In genomic region chr12:102287904-102288602, GRCm38 (mm10) we compare ENCODE assay signal across 16 mouse cellular contexts. TPM values are rescaled to one million over a fixed set of nuclear protein-coding genes. Genes with fewer than 3 reads are reported as not detected.
DNase-seq lines count a peak whose midpoint lies in the region; ATAC-seq and TF ChIP-seq lines count a peak whose summit lies in the region.
"Had no signal": no experiment of that assay in that cellular context is flagged by ENCODE, and none has a peak within 500 bp of the region (broad histone marks: within the 10 kb centered on the region; RNA-seq: fewer than 3 reads in every experiment).

No protein-coding gene starts in this region.

- TF ChIP-seq POLR2A in kidney, adult 2 months (IDR thresholded peaks at IDR 0.05; ENCODE audit: low read depth, low read length): no peak

- WGBS in heart, embryonic 10.5 days: 58% methylated on average over 6 of the region's 6 CpGs
- WGBS in heart, embryonic 11.5 days (ENCODE audit: insufficient replicate concordance): 53% methylated on average over 6 of the region's 6 CpGs
- 61% methylated on average over 6 of the region's 6 CpGs for WGBS in kidney, adult 2 months
- WGBS in liver, embryonic 11.5 days: 40% methylated on average over 6 of the region's 6 CpGs
- WGBS in midbrain, embryonic 15.5 days: 75% methylated on average over 6 of the region's 6 CpGs

- no peaks in the 10 kb centered on the region for H3K36me3 ChIP-seq in heart, embryonic 10.5 days
- no peaks in the 10 kb centered on the region for H3K36me3 ChIP-seq in heart, embryonic 11.5 days (ENCODE audit: control insufficient read depth, insufficient read depth, low read length)
- H3K36me3 ChIP-seq in kidney, adult 2 months (ENCODE audit: control insufficient read depth, insufficient read depth, low read length): no peaks in the 10 kb centered on the region
- no peaks in the 10 kb centered on the region for H3K36me3 ChIP-seq in liver, embryonic 11.5 days (ENCODE audit: control insufficient read depth, insufficient read depth, low read length)
- no peaks in the 10 kb centered on the region for H3K36me3 ChIP-seq in midbrain, embryonic 15.5 days (replicated peaks)
- H3K36me3 ChIP-seq: forebrain, embryonic 10.5 days; neural tube, embryonic 12.5 days had no signal

- H3K9me3 ChIP-seq in heart, embryonic 10.5 days: no peaks in the 10 kb centered on the region
- no peaks in the 10 kb centered on the region for H3K9me3 ChIP-seq in heart, embryonic 11.5 days (replicated peaks; ENCODE audit: control insufficient read depth, low read length)
- H3K9me3 ChIP-seq in liver, embryonic 11.5 days (ENCODE audit: control insufficient read depth, low read length): no peaks in the 10 kb centered on the region
- H3K9me3 ChIP-seq in midbrain, embryonic 15.5 days: no peaks in the 10 kb centered on the region
- H3K9me3 ChIP-seq: forebrain, embryonic 10.5 days; liver, embryonic 13.5 days; neural tube, embryonic 12.5 days had no signal

- no peak for DNase-seq in heart, embryonic 10.5 days (ENCODE audit: low spot score)
- peak; percentile 33 for DNase-seq in kidney, adult 2 months
- DNase-seq in kidney, adult 18-20 months: no peak
- DNase-seq in liver, embryonic 11.5 days (ENCODE audit: low spot score): no peak
- DNase-seq: B cell, adult 2 months; liver, embryonic 13.5 days; right cerebral cortex, postnatal 25 days had no signal

- no peaks in the 10 kb centered on the region for H3K27me3 ChIP-seq in heart, embryonic 10.5 days (ENCODE audit: insufficient read depth, poor library complexity, severe bottlenecking)
- no peaks in the 10 kb centered on the region for H3K27me3 ChIP-seq in heart, embryonic 11.5 days (ENCODE audit: control insufficient read depth, insufficient read depth, low read length)
- no peaks in the 10 kb centered on the region for H3K27me3 ChIP-seq in kidney, adult 2 months (replicated peaks; ENCODE audit: control insufficient read depth, insufficient read depth, low read length)
- H3K27me3 ChIP-seq in liver, embryonic 11.5 days (replicated peaks; ENCODE audit: control insufficient read depth, insufficient read depth, low read length): no peaks in the 10 kb centered on the region
- H3K27me3 ChIP-seq in midbrain, embryonic 15.5 days (replicated peaks): peaks cover 7% of the 10 kb centered on the region; the same call in 1 of the 2 replicates
- H3K27me3 ChIP-seq: Patski had no signal

- H3K27ac ChIP-seq in heart, embryonic 10.5 days: peak overlapping the region; percentile 72; the same call in 1 of the 2 replicates
- H3K27ac ChIP-seq in heart, embryonic 11.5 days (ENCODE audit: low read depth, low read length): no peak overlapping the region
- no peak overlapping the region for H3K27ac ChIP-seq in kidney, adult 2 months (ENCODE audit: insufficient read depth, low read depth, low read length)
- H3K27ac ChIP-seq in brown adipose tissue, adult 24 weeks (replicated peaks; ENCODE audit: low read depth, low read length): peak overlapping the region; percentile 94
- H3K27ac ChIP-seq in liver, embryonic 11.5 days (ENCODE audit: low read depth, low read length): peak overlapping the region; percentile 40; the same call in 1 of the 2 replicates
- H3K27ac ChIP-seq in midbrain, embryonic 15.5 days: no peak overlapping the region
- H3K27ac ChIP-seq: forebrain, embryonic 10.5 days; macrophage; neural tube, embryonic 12.5 days had no signal

- no peak overlapping the region for H3K4me3 ChIP-seq in heart, embryonic 10.5 days
- H3K4me3 ChIP-seq in heart, embryonic 11.5 days (ENCODE audit: low read depth, low read length): no peak overlapping the region
- no peak overlapping the region for H3K4me3 ChIP-seq in kidney, adult 2 months (ENCODE audit: insufficient read depth, low read depth, low read length)
- H3K4me3 ChIP-seq in brown adipose tissue, adult 24 weeks (ENCODE audit: insufficient read depth, low read depth, low read length): no peak overlapping the region
- no peak overlapping the region for H3K4me3 ChIP-seq in liver, embryonic 11.5 days (ENCODE audit: low read depth, low read length)
- no peak overlapping the region for H3K4me3 ChIP-seq in midbrain, embryonic 15.5 days
- H3K4me3 ChIP-seq: forebrain, embryonic 10.5 days; liver, embryonic 13.5 days; neural tube, embryonic 12.5 days had no signal

- ATAC-seq in heart, embryonic 11.5 days (replicated peaks; ENCODE audit: insufficient number of reproducible peaks, low FRiP score, low TSS enrichment): no peak
- ATAC-seq in liver, embryonic 11.5 days (replicated peaks; ENCODE audit: low FRiP score): no peak
- ATAC-seq in activated CD4-positive, CD25-positive, alpha-beta regulatory T cell, adult 4 months: no peak
- ATAC-seq in midbrain, embryonic 15.5 days (replicated peaks): no peak
- ATAC-seq: inflammation-experienced regulatory T-cells, adult 6 months; Patski had no signal

- peaks cover 75% of the 10 kb centered on the region for H3K4me1 ChIP-seq in heart, embryonic 10.5 days
- H3K4me1 ChIP-seq in heart, embryonic 11.5 days (ENCODE audit: control insufficient read depth, insufficient read depth, low read length): peaks cover 54% of the 10 kb centered on the region
- H3K4me1 ChIP-seq in kidney, adult 2 months (ENCODE audit: control insufficient read depth, insufficient read depth, low read length): peaks cover 48% of the 10 kb centered on the region
- H3K4me1 ChIP-seq in brown adipose tissue, adult 24 weeks (ENCODE audit: control insufficient read depth, insufficient read depth, insufficient read length, low read length): peaks cover 54% of the 10 kb centered on the region
- peaks cover 51% of the 10 kb centered on the region for H3K4me1 ChIP-seq in liver, embryonic 11.5 days (replicated peaks; ENCODE audit: control insufficient read depth, insufficient read depth, low read length)
- H3K4me1 ChIP-seq in midbrain, embryonic 15.5 days: peaks cover 12% of the 10 kb centered on the region

- no peak overlapping the region for H3K9ac ChIP-seq in heart, embryonic 11.5 days (ENCODE audit: low read depth, low read length)
- no peak overlapping the region for H3K9ac ChIP-seq in liver, embryonic 11.5 days (ENCODE audit: low read depth, low read length)
- no peak overlapping the region for H3K9ac ChIP-seq in midbrain, embryonic 15.5 days
- H3K9ac ChIP-seq: liver, embryonic 13.5 days; neural tube, embryonic 12.5 days had no signal

- no peak overlapping the region for H3K4me2 ChIP-seq in heart, embryonic 11.5 days
- H3K4me2 ChIP-seq in liver, embryonic 11.5 days: no peak overlapping the region
- no peak overlapping the region for H3K4me2 ChIP-seq in midbrain, embryonic 15.5 days
- H3K4me2 ChIP-seq: liver, embryonic 13.5 days; neural tube, embryonic 12.5 days had no signal

- no peak for TF ChIP-seq CTCF in kidney, adult 2 months (conservative IDR thresholded peaks at IDR 0.05; ENCODE audit: insufficient read depth, insufficient read length, low read depth, low read length)

RNA-seq across cellular contexts. Expression of gene Rin3, which starts 5.2 kb away (rescaled TPM):
- 8.9 and 9.0 TPM in 2 replicates for polyA plus RNA-seq in heart, embryonic 10.5 days (2016; fragmentation: Nextera tagmentation; extraction: Ambion mirVana)
- polyA plus RNA-seq in heart, embryonic 11.5 days (2014; fragmentation: Nextera tagmentation; extraction: Ambion mirVana): 8.8 and 10.2 TPM in 2 replicates
- polyA plus RNA-seq in kidney, adult 2 months (2012; rRNA removed): 11.6 and 15.4 TPM in 2 replicates
- 2.9 and 7.5 TPM in 2 replicates for polyA plus RNA-seq in brown adipose tissue, adult 24 weeks (2012; ENCODE audit: insufficient read depth, insufficient read length, missing spikeins)
- 10.2 and 12.9 TPM in 2 replicates for polyA plus RNA-seq in liver, embryonic 11.5 days (2014; fragmentation: Nextera tagmentation; extraction: Ambion mirVana)
- 10 to 100 TPM; 41.7 to 60.6 TPM for polyA plus RNA-seq in activated CD4-positive, CD25-positive, alpha-beta regulatory T cell, adult 4 months (2017; shearing (Covaris generic))
- 2.4 and 2.8 TPM in 2 replicates for polyA plus RNA-seq in midbrain, embryonic 15.5 days (2015; fragmentation: Nextera tagmentation; extraction: Ambion mirVana)

Comparison
In these comparisons a context has a peak if more than half of its experiments do, and no peak if none do; other contexts are left out.
1. H3K27ac ChIP-seq: peak in heart, embryonic 10.5 days (single experiment), brown adipose tissue, adult 24 weeks (single experiment) and liver, embryonic 11.5 days (single experiment); none in heart, embryonic 11.5 days (single experiment), kidney, adult 2 months (single experiment) and midbrain, embryonic 15.5 days (single experiment).